Mouse (Mus musculus) small intestine, adult 2 months (tissue): ENCODE measurements at regions not wholly inside any gene's neighbourhood (a gene's known extent, or its start where the extent isn't known, plus 50 kb on each side); places are given as distances from the start of the nearest gene placed in this dataset.

Experiments used
- CTCF ChIP-seq: fragments of 200-500 bp; IDR thresholded peaks from 2 replicates; pipeline ENCODE4 v1.5.1; 2012; ENCODE audit warnings: low read depth, mild to moderate bottlenecking, control low read depth, inconsistent platforms, low read length, moderate library complexity, mixed read lengths; ENCODE audit not compliant: insufficient replicate concordance, insufficient read length; ENCODE audit errors: extremely low read depth
- POLR2A ChIP-seq: fragments of 200-500 bp; IDR thresholded peaks from 2 replicates; pipeline ENCODE4 v1.6.1; 2012; ENCODE audit warnings: low read depth, mild to moderate bottlenecking, control low read depth, inconsistent platforms, low read length, moderate library complexity

DNA sequence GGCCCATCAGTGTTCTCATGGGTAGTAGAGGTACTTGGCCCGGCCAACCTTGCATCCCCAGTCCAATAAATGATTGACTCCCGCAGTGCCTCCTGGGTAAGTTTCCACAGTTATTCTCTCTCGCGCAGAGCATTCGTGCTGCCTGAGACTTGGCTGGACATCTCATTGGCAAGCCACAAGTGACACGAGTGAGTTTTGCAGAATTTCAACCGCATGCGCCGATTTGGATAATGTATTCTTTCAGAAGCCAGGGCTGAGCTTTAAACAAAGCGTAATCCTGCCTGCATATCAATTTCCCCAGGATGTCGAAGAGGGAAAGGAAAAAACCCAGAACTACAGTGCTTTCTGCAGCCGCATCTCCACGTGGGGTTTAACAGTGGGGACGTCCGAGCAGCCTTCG, 112.6 kb downstream of the 3100002H09Rik start:
- no peak for TF ChIP-seq POLR2A
- no peak for TF ChIP-seq CTCF
